Mouse (Mus musculus) embryonic facial prominence, embryonic 14.5 days (tissue): ENCODE data around the gene Gbp3. TPM values are rescaled to one million over a fixed set of nuclear protein-coding genes. Genes with fewer than 3 reads are reported as not detected.
"Not testable (repeated sequence)": the region's sequence is repeated elsewhere in the genome, so short reads cannot be mapped to it uniquely, and the experiment has no call there.

Experiments used
- ATAC-seq: fragments of 200-750 bp; cut with Nextera tagmentation; 2 replicates; pipeline ENCODE4 v1.8.0; 2017; ENCODE audit warnings: low read depth, moderate number of reproducible peaks, moderate TSS enrichment
- DNase-seq: peaks from one replicate; pipeline ENCODE4 v3.0.0-alpha.2; 2015; ENCODE audit warnings: low spot score
- H3K27ac ChIP-seq: fragments of 300-500 bp; sonication (generic); replicated peaks from 2 replicates; pipeline ENCODE4 v1.5.1; 2014; ENCODE audit warnings: low read depth, mild to moderate bottlenecking, low read length, moderate library complexity
- H3K27me3 ChIP-seq: fragments of 300-500 bp; sonication (generic); replicated peaks from 2 replicates; pipeline ENCODE4 v1.6.1; 2014; ENCODE audit warnings: low read length; ENCODE audit not compliant: control insufficient read depth, insufficient read depth
- H3K36me3 ChIP-seq: fragments of 300-500 bp; sonication (generic); 2 replicates; pipeline ENCODE4 v1.6.1; 2014; ENCODE audit warnings: low read length, mixed read lengths; ENCODE audit not compliant: control insufficient read depth, insufficient read depth
- H3K4me1 ChIP-seq: fragments of 300-500 bp; sonication (generic); 2 replicates; pipeline ENCODE4 v1.6.1; 2014; ENCODE audit warnings: antibody characterized with exemption, low read length; ENCODE audit not compliant: control insufficient read depth, insufficient read depth
- H3K4me2 ChIP-seq: fragments of 300-500 bp; sonication (generic); 2 replicates; pipeline ENCODE4 v1.6.1; 2014; ENCODE audit warnings: low read depth, mild to moderate bottlenecking, low read length, moderate library complexity, mixed read lengths
- H3K4me3 ChIP-seq: fragments of 300-500 bp; sonication (generic); 2 replicates; pipeline ENCODE4 v1.5.1; 2014; ENCODE audit warnings: low read depth, mild to moderate bottlenecking, low read length
- H3K9ac ChIP-seq: fragments of 300-500 bp; sonication (generic); 2 replicates; pipeline ENCODE4 v1.6.1; 2014; ENCODE audit warnings: low read depth, mild to moderate bottlenecking, low read length, moderate library complexity, mixed read lengths
- H3K9me3 ChIP-seq: fragments of 300-500 bp; sonication (generic); 2 replicates; pipeline ENCODE4 v1.6.1; 2016; ENCODE audit warnings: low read length; ENCODE audit not compliant: control insufficient read depth
- WGBS: fragments of 180-500 bp; shearing (Covaris S2); extraction: QIAGEN DNeasy Blood & Tissue Kit; methylation state at CpG from one replicate; pipeline ENCODE4 v1.1.7; 2014; 5-methylcytosine and 5-hydroxymethylcytosine counted together
- polyA plus RNA-seq: library from polyadenylated mRNA; unstranded; fragments of >200 nt; fragmentation: Nextera tagmentation; extraction: Ambion mirVana; gene quantifications from 2 replicates; pipeline ENCODE4 v1.2.1, GENCODE M21; 2014

Gene Gbp3
- polyA plus RNA-seq, 1 experiment from 2014 or later: 1.9 TPM

- not testable (repeated sequence) for H3K4me2 ChIP-seq, H3K27ac ChIP-seq, H3K9me3 ChIP-seq, H3K36me3 ChIP-seq, DNase-seq, H3K4me1 ChIP-seq, H3K9ac ChIP-seq, ATAC-seq, H3K27me3 ChIP-seq, H3K4me3 ChIP-seq
- WGBS: 86% methylated on average over 12 of the region's 12 CpGs
Measured at GRCm38 (mm10) chr3:142542776-142543175, 17.1 kb upstream of the Gbp3 start.

DNA sequence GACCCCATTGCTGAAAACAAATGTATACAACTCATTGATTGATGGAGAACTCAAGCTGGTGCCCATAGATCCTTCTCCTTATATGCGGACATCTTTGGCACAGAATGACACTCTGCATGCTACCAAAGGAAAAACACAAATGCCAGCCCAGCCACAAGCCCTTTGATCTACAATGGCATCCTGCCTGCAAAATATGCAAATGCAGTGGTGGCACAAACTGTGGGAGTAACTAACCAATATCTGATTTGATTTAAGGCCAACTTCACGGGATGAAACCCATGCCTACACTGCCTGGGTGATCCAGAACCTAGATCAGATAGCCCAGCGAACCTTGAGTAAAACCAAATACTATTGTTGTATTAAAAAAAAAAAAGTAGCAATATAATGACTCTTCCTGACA is 13.1 kb upstream of the Gbp3 start:
- WGBS: 76% methylated on average over 3 of the region's 3 CpGs
- no peak for DNase-seq
- no peaks in the 10 kb centered on the region for H3K9me3 ChIP-seq

GRCm38 (mm10) chr3:142550052-142550676 is 9.7 kb upstream of the Gbp3 start:
- H3K9me3 ChIP-seq: no peaks in the 10 kb centered on the region
- no peak overlapping the region for H3K27ac ChIP-seq
- no peaks in the 10 kb centered on the region for H3K36me3 ChIP-seq
- H3K4me1 ChIP-seq: no peaks in the 10 kb centered on the region
- no peak overlapping the region for H3K4me3 ChIP-seq
- DNase-seq: no peak
- no peaks in the 10 kb centered on the region for H3K27me3 ChIP-seq
- H3K4me2 ChIP-seq: no peak overlapping the region
- no peak overlapping the region for H3K9ac ChIP-seq
- 87% methylated on average over 3 of the region's 3 CpGs for WGBS
- ATAC-seq: no peak

More for the DNA sequence above, 13.1 kb upstream of the Gbp3 start:
- Histone ChIP-seq H3K4me2 (no peak overlapping the region), H3K4me3 (no peak overlapping the region), H3K27me3 (no peaks in the 10 kb centered on the region), H3K27ac (no peak overlapping the region), H3K4me1 (no peaks in the 10 kb centered on the region), H3K36me3 (no peaks in the 10 kb centered on the region), H3K9ac (no peak overlapping the region)
- no peak for ATAC-seq

- Histone ChIP-seq H3K36me3 (no peaks in the 10 kb centered on the region), H3K4me3 (no peak overlapping the region), H3K4me1 (no peaks in the 10 kb centered on the region), H3K4me2 (no peak overlapping the region), H3K9ac (no peak overlapping the region), H3K27ac (no peak overlapping the region), H3K27me3 (no peaks in the 10 kb centered on the region), H3K9me3 (no peaks in the 10 kb centered on the region)
- ATAC-seq: no peak
- DNase-seq: no peak
- 79% methylated on average over 1 of the region's 1 CpGs for WGBS
Measured at GRCm38 (mm10) chr3:142554601-142555000, 5.2 kb upstream of the Gbp3 start.

- no peaks in the 10 kb centered on the region for H3K36me3 ChIP-seq
- no peak overlapping the region for H3K4me3 ChIP-seq
- no peak overlapping the region for H3K4me2 ChIP-seq
- 92% methylated on average over 11 of the region's 11 CpGs for WGBS
- DNase-seq (no peak), ATAC-seq (no peak)
- no peak overlapping the region for H3K9ac ChIP-seq
- no peaks in the 10 kb centered on the region for H3K9me3 ChIP-seq
- H3K27ac ChIP-seq: no peak overlapping the region
- H3K4me1 ChIP-seq: no peaks in the 10 kb centered on the region
- H3K27me3 ChIP-seq: no peaks in the 10 kb centered on the region
Measured at GRCm38 (mm10) chr3:142555623-142556022, 4.2 kb upstream of the Gbp3 start.

DNA sequence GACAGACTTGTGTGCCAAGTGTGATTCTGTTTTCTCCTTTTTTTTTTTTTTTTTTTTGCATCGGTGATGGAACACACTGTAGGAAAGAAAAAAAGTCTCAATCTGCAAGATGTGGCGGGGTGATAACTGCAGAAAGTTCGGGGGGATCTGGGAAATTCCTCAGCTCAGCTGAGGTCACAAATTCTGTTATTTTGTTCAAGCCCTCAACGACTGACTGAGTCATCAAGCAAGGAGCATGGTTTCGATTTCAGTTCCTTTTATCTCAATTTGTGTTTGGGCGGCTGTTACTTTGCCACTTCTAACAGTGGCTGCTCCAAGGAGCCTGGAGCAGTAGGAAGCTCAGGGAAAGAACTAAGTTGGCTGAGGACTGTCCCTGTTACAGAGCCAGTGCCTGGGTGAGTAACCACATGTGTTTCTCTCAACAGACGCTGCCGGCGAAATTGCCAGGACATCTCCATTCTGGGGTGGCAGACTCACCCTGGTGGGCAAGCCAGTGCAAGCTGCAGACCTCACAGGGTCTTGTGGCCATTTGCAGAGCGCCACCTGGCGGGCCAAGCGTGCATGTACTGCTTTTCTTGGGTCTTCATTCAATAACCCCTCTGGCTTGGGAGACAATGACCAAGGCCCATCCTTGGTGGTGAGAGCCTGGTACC is 596 bp downstream of the Gbp3 start:
- no peaks in the 10 kb centered on the region for H3K4me1 ChIP-seq
- WGBS: 9% methylated on average over 12 of the region's 12 CpGs
- H3K36me3 ChIP-seq: no peaks in the 10 kb centered on the region
- H3K9me3 ChIP-seq: no peaks in the 10 kb centered on the region
- no peak overlapping the region for H3K27ac ChIP-seq
- H3K4me2 ChIP-seq: peak overlapping the region; percentile 44
- H3K27me3 ChIP-seq: no peaks in the 10 kb centered on the region
- H3K4me3 ChIP-seq: peak overlapping the region; percentile 31
- ATAC-seq (peak; percentile 82), DNase-seq (peak; percentile 90)
- H3K9ac ChIP-seq: peak overlapping the region; percentile 9; the same call in 1 of the 2 replicates

GRCm38 (mm10) chr3:142561045-142561646 is 1.3 kb downstream of the Gbp3 start:
- peak overlapping the region; percentile 44; the same call in 1 of the 2 replicates for H3K4me2 ChIP-seq
- no peak overlapping the region for H3K9ac ChIP-seq
- H3K9me3 ChIP-seq: no peaks in the 10 kb centered on the region
- WGBS: 88% methylated on average over 14 of the region's 14 CpGs
- DNase-seq: no peak
- H3K27ac ChIP-seq: no peak overlapping the region
- H3K4me1 ChIP-seq: no peaks in the 10 kb centered on the region
- no peaks in the 10 kb centered on the region for H3K36me3 ChIP-seq
- ATAC-seq: no peak
- H3K4me3 ChIP-seq: no peak overlapping the region
- no peaks in the 10 kb centered on the region for H3K27me3 ChIP-seq

DNA sequence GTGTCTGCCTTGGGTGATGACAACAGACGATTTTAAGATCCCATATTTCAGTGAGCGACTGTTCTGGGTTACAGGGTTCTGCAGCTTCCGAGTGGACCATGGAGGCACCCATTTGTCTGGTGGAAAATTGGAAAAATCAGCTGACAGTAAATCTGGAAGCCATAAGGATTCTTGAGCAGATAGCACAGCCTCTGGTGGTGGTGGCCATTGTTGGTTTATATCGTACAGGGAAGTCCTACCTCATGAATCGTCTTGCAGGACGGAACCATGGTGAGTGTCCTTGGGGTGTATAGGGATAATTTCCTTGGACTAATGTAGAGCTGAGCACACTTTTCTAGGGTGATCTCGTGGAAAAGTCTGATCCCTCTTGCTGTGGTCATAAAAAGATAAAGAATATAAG is 1.8 kb downstream of the Gbp3 start:
- Histone ChIP-seq H3K27me3 (no peaks in the 10 kb centered on the region), H3K4me1 (no peaks in the 10 kb centered on the region), H3K9ac (no peak overlapping the region), H3K36me3 (no peaks in the 10 kb centered on the region), H3K4me3 (no peak overlapping the region), H3K4me2 (no peak overlapping the region), H3K9me3 (no peaks in the 10 kb centered on the region), H3K27ac (no peak overlapping the region)
- DNase-seq (no peak), ATAC-seq (no peak)
- 83% methylated on average over 7 of the region's 7 CpGs for WGBS
